ENCODE assay signal across 8 mouse cellular contexts in the genomic region with DNA sequence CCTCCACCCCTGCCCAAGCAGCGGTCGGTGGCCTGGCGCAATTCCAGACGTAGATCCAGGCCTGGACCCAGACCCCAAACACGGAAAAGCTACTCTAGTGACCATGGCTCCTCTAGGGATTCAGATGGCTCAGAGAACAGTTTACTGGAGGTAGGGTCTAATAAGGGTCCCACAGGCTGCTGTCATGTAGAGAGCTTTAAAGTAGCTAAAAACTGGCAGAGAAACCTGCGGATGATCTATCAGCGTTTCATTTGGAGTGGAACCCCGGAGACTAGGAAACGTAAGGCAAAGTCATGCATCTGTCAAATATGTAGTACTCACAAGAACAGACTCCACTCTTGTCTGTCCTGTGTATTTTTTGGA. TPM values are rescaled to one million over a fixed set of nuclear protein-coding genes. Genes with fewer than 3 reads are reported as not detected.
A peak's percentile ranks its signal among the peaks of the same experiment; 100 is the strongest.
DNase-seq lines count a peak whose midpoint lies in the region; ATAC-seq and TF ChIP-seq lines count a peak whose summit lies in the region.

No protein-coding gene starts in this region.

- 16% methylated on average over 9 of the region's 9 CpGs for WGBS in lung, embryonic 14.5 days
- WGBS in forebrain, embryonic 10.5 days, result 37% methylated on average over 9 of the region's 9 CpGs
- WGBS in intestine, embryonic 16.5 days, result 27% methylated on average over 9 of the region's 9 CpGs
- 34% methylated on average over 9 of the region's 9 CpGs for whole genome bisulfite sequencing in neural tube, embryonic 13.5 days

- no peak overlapping the region for H3K27ac ChIP-seq in lung, embryonic 14.5 days (ENCODE audit: low read depth)
- H3K27ac ChIP-seq in forebrain, embryonic 10.5 days, result peak overlapping the region; percentile 93
- H3K27ac ChIP-seq in intestine, embryonic 16.5 days (ENCODE audit: low read length), result no peak overlapping the region
- H3K27ac ChIP-seq in neural tube, embryonic 13.5 days (replicated peaks), result no peak overlapping the region; the same call in 1 of the 2 replicates

- H3K9ac ChIP-seq in lung, embryonic 14.5 days, result peak overlapping the region; percentile 56; the same call in 1 of the 2 replicates
- peak overlapping the region; percentile 64 for H3K9ac ChIP-seq in intestine, embryonic 16.5 days (ENCODE audit: low read depth, low read length)
- peak overlapping the region; percentile 69 for H3K9ac ChIP-seq in neural tube, embryonic 13.5 days

- TF ChIP-seq CTCF in lung, embryonic 14.5 days (IDR thresholded peaks at IDR 0.05; ENCODE audit: low read depth), result no peak

- H3K4me1 ChIP-seq in lung, embryonic 14.5 days (ENCODE audit: insufficient read depth), result no peaks in the 10 kb centered on the region
- no peaks in the 10 kb centered on the region for H3K4me1 ChIP-seq in forebrain, embryonic 10.5 days
- H3K4me1 ChIP-seq in intestine, embryonic 16.5 days (ENCODE audit: control insufficient read depth, insufficient read depth, low read length), result no peaks in the 10 kb centered on the region
- 0 out of 2 replicates have a peak, but pooled peaks cover 2% of the 10 kb centered on the region for H3K4me1 ChIP-seq in neural tube, embryonic 13.5 days (replicated peaks)

- H3K27me3 ChIP-seq in lung, embryonic 14.5 days (ENCODE audit: insufficient read depth, low read length), result no peaks in the 10 kb centered on the region
- peaks cover 51% of the 10 kb centered on the region for H3K27me3 ChIP-seq in forebrain, embryonic 10.5 days (ENCODE audit: poor library complexity, severe bottlenecking)
- no peaks in the 10 kb centered on the region; the same call in 1 of the 2 replicates for H3K27me3 ChIP-seq in intestine, embryonic 16.5 days (replicated peaks; ENCODE audit: control insufficient read depth, insufficient read depth, low read length)
- peaks cover 6% of the 10 kb centered on the region for H3K27me3 ChIP-seq in neural tube, embryonic 13.5 days

- peak overlapping the region; percentile 48 for H3K4me3 ChIP-seq in lung, embryonic 14.5 days (ENCODE audit: low read depth, low read length)
- peak overlapping the region; percentile 65 for H3K4me3 ChIP-seq in forebrain, embryonic 10.5 days
- H3K4me3 ChIP-seq in intestine, embryonic 16.5 days (ENCODE audit: low read length), result peak overlapping the region; percentile 61
- peak overlapping the region; percentile 56 for H3K4me3 ChIP-seq in neural tube, embryonic 13.5 days

- no peaks in the 10 kb centered on the region for H3K9me3 ChIP-seq in lung, embryonic 14.5 days (ENCODE audit: low read depth, low read length)
- H3K9me3 ChIP-seq in forebrain, embryonic 10.5 days, result no peaks in the 10 kb centered on the region
- H3K9me3 ChIP-seq in intestine, embryonic 16.5 days (ENCODE audit: control insufficient read depth, low read length), result no peaks in the 10 kb centered on the region
- no peaks in the 10 kb centered on the region for H3K9me3 ChIP-seq in neural tube, embryonic 13.5 days

- no peak for DNase-seq in lung, embryonic 14.5 days
- DNase-seq in lung, postnatal 14 days, result no peak
- DNase-seq in forebrain, embryonic 10.5 days (ENCODE audit: extremely low spot score, low spot score), result no peak
- no peak for DNase-seq in cerebellum, postnatal 25 days
- DNase-seq in adrenal gland, postnatal 25 days, result no peak
- no peak for DNase-seq in left cerebral cortex, postnatal 36 days (ENCODE audit: low spot score in 2 of 2)

- no peak; the same call in 1 of the 2 replicates for ATAC-seq in lung, embryonic 14.5 days (ENCODE audit: insufficient read depth)
- no peak for ATAC-seq in intestine, embryonic 16.5 days
- 0 out of 2 replicates have a peak, but pooled peaks have one; percentile 2 for ATAC-seq in neural tube, embryonic 13.5 days (ENCODE audit: low read depth)

- H3K36me3 ChIP-seq in lung, embryonic 14.5 days (ENCODE audit: insufficient read depth), result no peaks in the 10 kb centered on the region
- H3K36me3 ChIP-seq in forebrain, embryonic 10.5 days (replicated peaks), result peaks cover 8% of the 10 kb centered on the region
- no peaks in the 10 kb centered on the region for H3K36me3 ChIP-seq in intestine, embryonic 16.5 days (ENCODE audit: control insufficient read depth, insufficient read depth, low read length)
- no peaks in the 10 kb centered on the region for H3K36me3 ChIP-seq in neural tube, embryonic 13.5 days

- H3K4me2 ChIP-seq in lung, embryonic 14.5 days, result peak overlapping the region; percentile 63
- peak overlapping the region; percentile 72 for H3K4me2 ChIP-seq in intestine, embryonic 16.5 days (ENCODE audit: low read depth, low read length)
- peak overlapping the region; percentile 59 for H3K4me2 ChIP-seq in neural tube, embryonic 13.5 days

- intact Hi-C loops in left cerebral cortex, postnatal 36 days (cut with DNase I), result loop anchor here (2.0 to 5.0 kb wide), 2 partner anchors 29 to 80 kb away; partner anchors contain the start of gene Mageh1

RNA-seq across cellular contexts. Expression of gene Usp51, which starts 1.4 kb away (rescaled TPM):
- polyA plus RNA-seq in lung, embryonic 14.5 days (2014; fragmentation: Nextera tagmentation; extraction: Ambion mirVana), result 1.5 and 1.6 TPM in 2 replicates
- polyA plus RNA-seq in forebrain, embryonic 10.5 days (2016; fragmentation: Nextera tagmentation; extraction: Ambion mirVana), result 7.1 and 8.4 TPM in 2 replicates
- 0.37 and 0.56 TPM in 2 replicates for polyA plus RNA-seq in intestine, embryonic 16.5 days (2015; fragmentation: Nextera tagmentation; extraction: Ambion mirVana)
- polyA plus RNA-seq in neural tube, embryonic 13.5 days (2015; fragmentation: Nextera tagmentation; extraction: Ambion mirVana), result 1.3 and 1.9 TPM in 2 replicates
- 1.8 and 2.2 TPM in 2 replicates for total RNA-seq in adrenal gland, postnatal 25 days (2021)
- 1 to 10 TPM; 1.6 to 2.1 TPM for total RNA-seq in left cerebral cortex, postnatal 36 days (2021)

RNA-seq across cellular contexts. Expression of gene Mageh1, which starts 29.7 kb away (rescaled TPM):
- 45.5 and 46.6 TPM in 2 replicates for polyA plus RNA-seq in lung, embryonic 14.5 days (2014; fragmentation: Nextera tagmentation; extraction: Ambion mirVana)
- 70.4 and 79.3 TPM in 2 replicates for polyA plus RNA-seq in forebrain, embryonic 10.5 days (2016; fragmentation: Nextera tagmentation; extraction: Ambion mirVana)
- polyA plus RNA-seq in intestine, embryonic 16.5 days (2015; fragmentation: Nextera tagmentation; extraction: Ambion mirVana), result 30.2 and 31.1 TPM in 2 replicates
- polyA plus RNA-seq in neural tube, embryonic 13.5 days (2015; fragmentation: Nextera tagmentation; extraction: Ambion mirVana), result 102 and 103 TPM in 2 replicates
- total RNA-seq in adrenal gland, postnatal 25 days (2021), result 18.4 and 24.0 TPM in 2 replicates
- total RNA-seq in left cerebral cortex, postnatal 36 days (2021), result 10 to 100 TPM; 44.9 to 46.8 TPM
